Mouse (Mus musculus) yolk sac, embryonic 10.5 days (tissue): Measurements from ENCODE around the gene Specc1.

Experiments
- DNase-seq: peaks from one replicate; pipeline ENCODE4 v3.0.0-alpha.2; 2017; ENCODE audit warnings: low spot score

Specc1 gene

GRCm38 (mm10) chr11:62177395-62178113 is 221.0 kb downstream of the Specc1 start:
- DNase-seq, result no peak

- DNase-seq, result no peak
Observed at GRCm38 (mm10) chr11:62180791-62181190, 224.2 kb downstream of the Specc1 start.

GRCm38 (mm10) chr11:62184900-62185299 is 228.3 kb downstream of the Specc1 start:
- DNase-seq, result no peak

- DNase-seq, result no peak
Observed at GRCm38 (mm10) chr11:62187074-62187473, 230.5 kb downstream of the Specc1 start.

- no peak for DNase-seq
Observed at GRCm38 (mm10) chr11:62192050-62192449, 235.5 kb downstream of the Specc1 start.

- DNase-seq, result no peak
Observed at GRCm38 (mm10) chr11:62193116-62193515, 236.6 kb downstream of the Specc1 start.

- no peak for DNase-seq
Observed at GRCm38 (mm10) chr11:62194217-62194616, 237.7 kb downstream of the Specc1 start.

- no peak for DNase-seq
Observed at GRCm38 (mm10) chr11:62200901-62201512, 244.4 kb downstream of the Specc1 start.

GRCm38 (mm10) chr11:62202645-62203044 is 246.1 kb downstream of the Specc1 start:
- DNase-seq, result no peak

GRCm38 (mm10) chr11:62209111-62209510 is 252.5 kb downstream of the Specc1 start:
- no peak for DNase-seq

- no peak for DNase-seq
Observed at GRCm38 (mm10) chr11:62209891-62210290, 253.3 kb downstream of the Specc1 start.

GRCm38 (mm10) chr11:62213384-62213989 is 256.9 kb downstream of the Specc1 start:
- DNase-seq, result peak; percentile 40

- DNase-seq, result no peak
Observed at GRCm38 (mm10) chr11:62215107-62215506, 258.5 kb downstream of the Specc1 start.

GRCm38 (mm10) chr11:62217751-62218150 is 261.2 kb downstream of the Specc1 start:
- DNase-seq, result no peak

GRCm38 (mm10) chr11:62220756-62221510 is 264.4 kb downstream of the Specc1 start:
- DNase-seq, result no peak

GRCm38 (mm10) chr11:62223416-62223815 is 266.9 kb downstream of the Specc1 start:
- DNase-seq, result no peak

- no peak for DNase-seq
Observed at GRCm38 (mm10) chr11:62223962-62224361, 267.4 kb downstream of the Specc1 start.

- no peak for DNase-seq
Observed at GRCm38 (mm10) chr11:62224797-62225196, 268.2 kb downstream of the Specc1 start.

GRCm38 (mm10) chr11:62240631-62241261 is 284.2 kb downstream of the Specc1 start:
- peak; percentile 63 for DNase-seq

GRCm38 (mm10) chr11:62243871-62244270 is 287.3 kb downstream of the Specc1 start:
- DNase-seq, result no peak

- DNase-seq, result no peak
Observed at GRCm38 (mm10) chr11:62244471-62244870, 287.9 kb downstream of the Specc1 start.
